Mouse (Mus musculus): ENCODE results near the gene Tsx.

GRCm38 (mm10) chrX:103374250-103374649 is 40.0 kb upstream of the Tsx start:
- TF ChIP-seq TAL1 (IDR thresholded peaks at IDR 0.05; ENCODE audit: low read length) (no peak), GATA1 (IDR thresholded peaks at IDR 0.05; ENCODE audit: low read length) (no peak)

All from erythroblast, embryonic 14.5 days (primary cell).